Mouse (Mus musculus) midbrain, embryonic 11.5 days (tissue): ENCODE data around the gene Erbb3. TPM values are rescaled to one million over a fixed set of nuclear protein-coding genes. Genes with fewer than 3 reads are reported as not detected.

ENCODE experiments used
- ATAC-seq: fragments of 200-750 bp; cut with Nextera tagmentation; 2 replicates; pipeline ENCODE4 v1.8.0; 2017; ENCODE audit warnings: moderate TSS enrichment, moderate library complexity; ENCODE audit not compliant: low FRiP score
- DNase-seq: peaks from one replicate; pipeline ENCODE4 v3.0.0; 2015; ENCODE audit warnings: low spot score; ENCODE audit errors: missing footprints
- H3K27ac ChIP-seq: fragments of 300-500 bp; sonication (generic); 2 replicates; pipeline ENCODE4 v1.5.1; 2014; ENCODE audit warnings: low read depth, low read length
- H3K27me3 ChIP-seq: fragments of 300-500 bp; sonication (generic); 2 replicates; pipeline ENCODE4 v1.6.1; 2014; ENCODE audit warnings: mild to moderate bottlenecking, low read length, moderate library complexity, mixed read lengths; ENCODE audit not compliant: control insufficient read depth, insufficient read depth
- H3K36me3 ChIP-seq: fragments of 300-500 bp; sonication (generic); 2 replicates; pipeline ENCODE4 v1.6.1; 2014; ENCODE audit warnings: mild to moderate bottlenecking, low read length, moderate library complexity, mixed read lengths; ENCODE audit not compliant: control insufficient read depth, insufficient read depth
- H3K4me1 ChIP-seq: fragments of 300-500 bp; sonication (generic); 2 replicates; pipeline ENCODE4 v1.6.1; 2014; ENCODE audit warnings: low read length; ENCODE audit not compliant: control insufficient read depth, insufficient read depth
- H3K4me2 ChIP-seq: fragments of 300-500 bp; sonication (generic); 2 replicates; pipeline ENCODE4 v1.6.1; 2014; ENCODE audit warnings: mild to moderate bottlenecking, moderate library complexity
- H3K4me3 ChIP-seq: fragments of 300-500 bp; sonication (generic); 2 replicates; pipeline ENCODE4 v1.5.1; 2014; ENCODE audit warnings: low read depth, low read length
- H3K9ac ChIP-seq: fragments of 300-500 bp; sonication (generic); 2 replicates; pipeline ENCODE4 v1.6.1; 2014; ENCODE audit warnings: low read length
- H3K9me3 ChIP-seq: fragments of 300-500 bp; sonication (generic); 2 replicates; pipeline ENCODE4 v1.6.1; 2016; ENCODE audit warnings: low read length; ENCODE audit not compliant: control insufficient read depth
- WGBS: fragments of 180-500 bp; shearing (Covaris S2); extraction: QIAGEN DNeasy Blood & Tissue Kit; methylation state at CpG from one replicate; pipeline ENCODE4 v1.1.7; 2014; 5-methylcytosine and 5-hydroxymethylcytosine counted together
- polyA plus RNA-seq: library from polyadenylated mRNA; unstranded; fragments of >200 nt; fragmentation: Nextera tagmentation; extraction: Ambion mirVana; gene quantifications from 2 replicates; pipeline ENCODE4 v1.2.1, GENCODE M21; 2014

Gene Erbb3
- polyA plus RNA-seq, 1 experiment from 2014 or later: 0.49 TPM

- peak overlapping the region; percentile 77 for H3K9ac ChIP-seq
- peak overlapping the region; percentile 76 for H3K4me3 ChIP-seq
- DNase-seq: peak; percentile 89
Observed at GRCm38 (mm10) chr10:128546361-128546760, 43.1 kb downstream of the Erbb3 start.

GRCm38 (mm10) chr10:128545570-128545898, 43.9 kb downstream of the Erbb3 start:
- Histone ChIP-seq H3K9ac (no peak overlapping the region), H3K4me2 (no peak overlapping the region), H3K27ac (no peak overlapping the region), H3K36me3 (peaks cover 23% of the 10 kb centered on the region), H3K27me3 (no peaks in the 10 kb centered on the region), H3K4me3 (no peak overlapping the region), H3K9me3 (no peaks in the 10 kb centered on the region), H3K4me1 (peaks cover 9% of the 10 kb centered on the region)
- DNase-seq: no peak
- 89% methylated on average over 3 of the region's 3 CpGs for WGBS
- no peak for ATAC-seq

More at GRCm38 (mm10) chr10:128546361-128546760, 43.1 kb downstream of the Erbb3 start:
- Histone ChIP-seq H3K27me3 (no peaks in the 10 kb centered on the region), H3K4me2 (peak overlapping the region; percentile 84), H3K4me1 (peaks cover 9% of the 10 kb centered on the region), H3K27ac (no peak overlapping the region), H3K36me3 (peaks cover 23% of the 10 kb centered on the region), H3K9me3 (no peaks in the 10 kb centered on the region)
- WGBS: 19% methylated on average over 4 of the region's 4 CpGs
- no peak for ATAC-seq

- H3K4me3 ChIP-seq: no peak overlapping the region
- no peaks in the 10 kb centered on the region for H3K27me3 ChIP-seq
- no peak overlapping the region for H3K9ac ChIP-seq
- no peak for ATAC-seq
- no peak overlapping the region for H3K27ac ChIP-seq
- H3K4me2 ChIP-seq: no peak overlapping the region
- DNase-seq: no peak
- WGBS: 95% methylated on average over 37 of the region's 37 CpGs
- peaks cover 23% of the 10 kb centered on the region for H3K36me3 ChIP-seq
- peaks cover 9% of the 10 kb centered on the region for H3K4me1 ChIP-seq
- no peaks in the 10 kb centered on the region for H3K9me3 ChIP-seq
Observed at GRCm38 (mm10) chr10:128544674-128545569, 44.5 kb downstream of the Erbb3 start.

- no peak overlapping the region for H3K4me3 ChIP-seq
- H3K9me3 ChIP-seq: no peaks in the 10 kb centered on the region
- H3K4me1 ChIP-seq: peaks cover 9% of the 10 kb centered on the region
- WGBS: 96% methylated on average over 15 of the region's 15 CpGs
- no peak for DNase-seq
- H3K4me2 ChIP-seq: no peak overlapping the region
- H3K27me3 ChIP-seq: no peaks in the 10 kb centered on the region
- no peak for ATAC-seq
- no peak overlapping the region for H3K9ac ChIP-seq
- H3K36me3 ChIP-seq: peaks cover 23% of the 10 kb centered on the region
- no peak overlapping the region for H3K27ac ChIP-seq
Observed at GRCm38 (mm10) chr10:128544151-128544657, 45.2 kb downstream of the Erbb3 start.

GRCm38 (mm10) chr10:128543100-128543499, 46.4 kb downstream of the Erbb3 start:
- 84% methylated on average over 2 of the region's 2 CpGs for WGBS
- Histone ChIP-seq H3K27me3 (no peaks in the 10 kb centered on the region), H3K9me3 (no peaks in the 10 kb centered on the region), H3K4me1 (peaks cover 9% of the 10 kb centered on the region), H3K36me3 (peaks cover 23% of the 10 kb centered on the region), H3K4me3 (no peak overlapping the region), H3K9ac (no peak overlapping the region), H3K4me2 (no peak overlapping the region), H3K27ac (no peak overlapping the region)
- DNase-seq (no peak), ATAC-seq (no peak)

- WGBS: 100% methylated on average over 1 of the region's 1 CpGs
- Histone ChIP-seq H3K9ac (no peak overlapping the region), H3K4me1 (no peaks in the 10 kb centered on the region; the same call in none of the 2 replicates), H3K9me3 (no peaks in the 10 kb centered on the region), H3K27ac (no peak overlapping the region), H3K4me2 (no peak overlapping the region), H3K4me3 (no peak overlapping the region), H3K36me3 (peaks cover 6% of the 10 kb centered on the region; the same call in 1 of the 2 replicates), H3K27me3 (no peaks in the 10 kb centered on the region)
- no peak for ATAC-seq
- no peak for DNase-seq
Observed at GRCm38 (mm10) chr10:128538340-128538870, 51.0 kb downstream of the Erbb3 start.

- peak overlapping the region; percentile 32 for H3K4me2 ChIP-seq
- WGBS: 15% methylated on average over 18 of the region's 18 CpGs
- no peak overlapping the region for H3K9ac ChIP-seq
- H3K27ac ChIP-seq: no peak overlapping the region
- H3K36me3 ChIP-seq: no peaks in the 10 kb centered on the region
- H3K4me1 ChIP-seq: no peaks in the 10 kb centered on the region; the same call in none of the 2 replicates
- H3K4me3 ChIP-seq: peak overlapping the region; percentile 9; the same call in 1 of the 2 replicates
- no peaks in the 10 kb centered on the region for H3K9me3 ChIP-seq
- no peaks in the 10 kb centered on the region for H3K27me3 ChIP-seq
- ATAC-seq (peak; percentile 93), DNase-seq (peak; percentile 98)
Observed at GRCm38 (mm10) chr10:128536266-128536940, 53.0 kb downstream of the Erbb3 start.

GRCm38 (mm10) chr10:128535624-128536265, 53.7 kb downstream of the Erbb3 start:
- no peak for DNase-seq
- Histone ChIP-seq H3K4me3 (peak overlapping the region; percentile 9; the same call in 1 of the 2 replicates), H3K9ac (no peak overlapping the region), H3K9me3 (no peaks in the 10 kb centered on the region), H3K4me1 (no peaks in the 10 kb centered on the region; the same call in none of the 2 replicates), H3K4me2 (peak overlapping the region; percentile 32), H3K36me3 (no peaks in the 10 kb centered on the region), H3K27ac (no peak overlapping the region), H3K27me3 (no peaks in the 10 kb centered on the region)
- ATAC-seq: no peak; the same call in 1 of the 2 replicates
- 79% methylated on average over 4 of the region's 4 CpGs for WGBS
